Mouse (Mus musculus): Measurements from ENCODE around the gene Cyp2d10.
A peak's percentile ranks its signal among the peaks of the same experiment; 100 is the strongest.
"Not testable (repeated sequence)": the region's sequence is repeated elsewhere in the genome, so short reads cannot be mapped to it uniquely, and the experiment has no call there.

Gene Cyp2d10

GRCm38 (mm10) chr15:82401516-82401915 is 5.5 kb downstream of the Cyp2d10 start:
- no peak for DNase-seq (ENCODE audit: inconsistent ontology term)

GRCm38 (mm10) chr15:82395955-82396354 is 11.0 kb downstream of the Cyp2d10 start:
- DNase-seq (ENCODE audit: inconsistent ontology term), result not testable (repeated sequence)

GRCm38 (mm10) chr15:82393922-82394321 is 13.1 kb downstream of the Cyp2d10 start, which contains the start of gene Cyp2d11:
Gene Cyp2d11, minus strand, starts transcription at chr15:82394022.
- DNase-seq (ENCODE audit: inconsistent ontology term), result not testable (repeated sequence)

GRCm38 (mm10) chr15:82389916-82390315 is 17.1 kb downstream of the Cyp2d10 start:
- DNase-seq (ENCODE audit: inconsistent ontology term), result not testable (repeated sequence)

GRCm38 (mm10) chr15:82385729-82386128 is 21.3 kb downstream of the Cyp2d10 start:
- no peak for DNase-seq (ENCODE audit: inconsistent ontology term)

GRCm38 (mm10) chr15:82382441-82382840 is 24.6 kb downstream of the Cyp2d10 start:
- DNase-seq (ENCODE audit: inconsistent ontology term), result no peak

GRCm38 (mm10) chr15:82380714-82381062 is 26.3 kb downstream of the Cyp2d10 start:
- no peak for DNase-seq (ENCODE audit: inconsistent ontology term)

- DNase-seq (ENCODE audit: inconsistent ontology term), result peak; percentile 88
Measured at GRCm38 (mm10) chr15:82379871-82380713, 26.9 kb downstream of the Cyp2d10 start, which contains the start of gene Cyp2d22. Gene Cyp2d22, minus strand, starts transcription at chr15:82380260.

GRCm38 (mm10) chr15:82379511-82379870 is 27.5 kb downstream of the Cyp2d10 start:
- DNase-seq (ENCODE audit: inconsistent ontology term), result no peak

- DNase-seq (ENCODE audit: inconsistent ontology term), result peak; percentile 75
Measured at GRCm38 (mm10) chr15:82378261-82379180, 28.5 kb downstream of the Cyp2d10 start.

GRCm38 (mm10) chr15:82377701-82378100 is 29.3 kb downstream of the Cyp2d10 start:
- DNase-seq (ENCODE audit: inconsistent ontology term), result no peak

- DNase-seq (ENCODE audit: inconsistent ontology term), result peak; percentile 96
Measured at GRCm38 (mm10) chr15:82376393-82377138, 30.4 kb downstream of the Cyp2d10 start.

- no peak for DNase-seq (ENCODE audit: inconsistent ontology term)
Measured at GRCm38 (mm10) chr15:82375855-82376254, 31.1 kb downstream of the Cyp2d10 start.

- no peak for DNase-seq (ENCODE audit: inconsistent ontology term)
Measured at GRCm38 (mm10) chr15:82374437-82374836, 32.6 kb downstream of the Cyp2d10 start.

GRCm38 (mm10) chr15:82372991-82373390 is 34.0 kb downstream of the Cyp2d10 start:
- no peak for DNase-seq (ENCODE audit: inconsistent ontology term)

GRCm38 (mm10) chr15:82372446-82372845 is 34.5 kb downstream of the Cyp2d10 start:
- no peak for DNase-seq (ENCODE audit: inconsistent ontology term)

- no peak for DNase-seq (ENCODE audit: inconsistent ontology term)
Measured at GRCm38 (mm10) chr15:82368851-82369250, 38.1 kb downstream of the Cyp2d10 start.

- DNase-seq (ENCODE audit: inconsistent ontology term), result no peak
Measured at GRCm38 (mm10) chr15:82368146-82368545, 38.8 kb downstream of the Cyp2d10 start.

GRCm38 (mm10) chr15:82364561-82364960 is 42.4 kb downstream of the Cyp2d10 start:
- not testable (repeated sequence) for DNase-seq (ENCODE audit: inconsistent ontology term)

GRCm38 (mm10) chr15:82363801-82364200 is 43.2 kb downstream of the Cyp2d10 start:
- DNase-seq (ENCODE audit: inconsistent ontology term), result not testable (repeated sequence)

GRCm38 (mm10) chr15:82362234-82362633 is 44.8 kb downstream of the Cyp2d10 start:
- no peak for DNase-seq (ENCODE audit: inconsistent ontology term)

Measured in Muller cell, postnatal 12 days (primary cell).